Mouse (Mus musculus) CH12.LX (cell line): Measurements from ENCODE around the gene Tmcc1. TPM values are rescaled to one million over a fixed set of nuclear protein-coding genes. Genes with fewer than 3 reads are reported as not detected.

Experiments used
- DNase-seq: peaks from one replicate; pipeline ENCODE4 v3.0.0-alpha.2; 2013; ENCODE audit errors: extremely low read depth
- H3K27ac ChIP-seq: 2 replicates; pipeline ENCODE4 v1.5.1; 2012; ENCODE audit warnings: low read depth, mild to moderate bottlenecking, control low read depth, moderate library complexity; ENCODE audit not compliant: insufficient read depth
- H3K27me3 ChIP-seq: replicated peaks from 2 replicates; pipeline ENCODE3; 2012; ENCODE audit warnings: inconsistent platforms
- H3K36me3 ChIP-seq, 2 experiments: replicated peaks in 1 of 2; 2 replicates each; pipeline versions ENCODE3 to v1.6.1; 2012; ENCODE audit warnings: inconsistent platforms in 1 of 2, low read length in 1 of 2, mild to moderate bottlenecking in 1 of 2, mixed read lengths in 1 of 2, moderate library complexity in 1 of 2; ENCODE audit not compliant: control insufficient read depth in 1 of 2, insufficient read depth in 1 of 2
- H3K4me1 ChIP-seq, 2 experiments: 2 replicates each; pipeline ENCODE4 v1.6.1; 2012; ENCODE audit warnings: inconsistent platforms in 1 of 2, moderate library complexity in 1 of 2; ENCODE audit not compliant: insufficient read depth in 2 of 2, control insufficient read depth in 1 of 2
- H3K4me2 ChIP-seq: 2 replicates; pipeline ENCODE4 v1.6.1; 2012; ENCODE audit warnings: low read depth, mild to moderate bottlenecking, control low read depth; ENCODE audit not compliant: poor library complexity, insufficient read depth, severe bottlenecking
- H3K4me3 ChIP-seq, 3 experiments: fragments of 150-350 bp in 1 of 3; sonication (generic) in 1 of 3; replicated peaks in 1 of 3; 2 replicates each; pipeline versions ENCODE3 to v1.5.1; 2011 to 2012; ENCODE audit warnings: low read depth in 2 of 3, low read length in 2 of 3, mild to moderate bottlenecking in 2 of 3, moderate library complexity in 2 of 3, control low read depth in 1 of 3, improper control_type of control experiment in 1 of 3, inconsistent platforms in 1 of 3, mixed read lengths in 1 of 3; ENCODE audit not compliant: poor library complexity in 1 of 3
- H3K79me2 ChIP-seq: replicated peaks from 2 replicates; pipeline ENCODE4 v1.6.1; 2012; ENCODE audit warnings: mild to moderate bottlenecking, moderate library complexity; ENCODE audit not compliant: control insufficient read depth, poor library complexity, insufficient read depth, severe bottlenecking; ENCODE audit errors: extremely low read depth
- H3K9ac ChIP-seq: 2 replicates; pipeline ENCODE4 v1.6.1; 2012; ENCODE audit warnings: low read depth, mild to moderate bottlenecking, control low read depth, moderate library complexity; ENCODE audit not compliant: insufficient read depth
- H3K9me3 ChIP-seq: replicated peaks from 2 replicates; pipeline ENCODE3; 2012; ENCODE audit warnings: low read length, inconsistent platforms, mixed read lengths
- CTCF ChIP-seq, 2 experiments: IDR thresholded peaks in 1 of 2; conservative IDR thresholded peaks in 1 of 2; 2 replicates each; pipeline ENCODE4 v1.5.1; 2011 to 2012; ENCODE audit warnings: low read depth in 2 of 2, low read length in 2 of 2, improper control_type of control experiment in 1 of 2, inconsistent platforms in 1 of 2, mild to moderate bottlenecking in 1 of 2, moderate library complexity in 1 of 2
- ELF1 ChIP-seq: IDR thresholded peaks from 2 replicates; pipeline ENCODE4 v1.6.1; 2014; ENCODE audit warnings: low read depth, mild to moderate bottlenecking, inconsistent platforms, low read length, improper control_type of control experiment
- ETS1 ChIP-seq: conservative IDR thresholded peaks from 2 replicates; pipeline ENCODE4 v1.6.1; 2012; ENCODE audit warnings: low read depth, mild to moderate bottlenecking, inconsistent platforms, low read length, improper control_type of control experiment, moderate library complexity
- HCFC1 ChIP-seq: IDR thresholded peaks from 2 replicates; pipeline ENCODE4 v1.6.1; 2012; ENCODE audit warnings: low read depth, mild to moderate bottlenecking, inconsistent platforms, low read length, improper control_type of control experiment
- IRF4 ChIP-seq: IDR thresholded peaks from 2 replicates; pipeline ENCODE4 v1.6.1; 2014; ENCODE audit warnings: low read depth, mild to moderate bottlenecking, inconsistent platforms, low read length, improper control_type of control experiment
- JUND ChIP-seq: conservative IDR thresholded peaks from 2 replicates; pipeline ENCODE4 v1.6.1; 2011; ENCODE audit warnings: low read depth, low read length, improper control_type of control experiment
- MAFK ChIP-seq: IDR thresholded peaks from 2 replicates; pipeline ENCODE4 v1.6.1; 2011; ENCODE audit warnings: low read length, improper control_type of control experiment; ENCODE audit not compliant: insufficient replicate concordance
- MAX ChIP-seq: IDR thresholded peaks from 2 replicates; pipeline ENCODE4 v1.6.1; 2011; ENCODE audit warnings: low read length, improper control_type of control experiment
- MAZ ChIP-seq: IDR thresholded peaks from 2 replicates; pipeline ENCODE4 v1.6.1; 2012; ENCODE audit warnings: low read depth, mild to moderate bottlenecking, inconsistent platforms, low read length, improper control_type of control experiment, moderate library complexity
- MXI1 ChIP-seq: IDR thresholded peaks from 2 replicates; pipeline ENCODE4 v1.6.1; 2011; ENCODE audit warnings: mild to moderate bottlenecking, low read depth, low read length, improper control_type of control experiment
- MYC ChIP-seq: IDR thresholded peaks from 2 replicates; pipeline ENCODE4 v1.6.1; 2011; ENCODE audit warnings: low read depth, mild to moderate bottlenecking, improper control_type of control experiment, low read length
- NELFE ChIP-seq: IDR thresholded peaks from 2 replicates; pipeline ENCODE4 v1.6.1; 2011; ENCODE audit warnings: low read depth, low read length, improper control_type of control experiment
- NRF1 ChIP-seq: IDR thresholded peaks from 2 replicates; pipeline ENCODE4 v1.6.1; 2014; ENCODE audit warnings: low read depth, mild to moderate bottlenecking, inconsistent platforms, low read length, improper control_type of control experiment, moderate library complexity
- PAX5 ChIP-seq: IDR thresholded peaks from 2 replicates; pipeline ENCODE4 v1.6.1; 2012; ENCODE audit warnings: low read length, inconsistent platforms, mixed read lengths
- POLR2A ChIP-seq: IDR thresholded peaks from 2 replicates; pipeline ENCODE4 v1.6.1; 2011; ENCODE audit warnings: low read depth, mild to moderate bottlenecking, improper control_type of control experiment, low read length
- RAD21 ChIP-seq: IDR thresholded peaks from 2 replicates; pipeline ENCODE4 v1.6.1; 2011; ENCODE audit warnings: low read depth, mild to moderate bottlenecking, low read length, improper control_type of control experiment, moderate library complexity
- RCOR1 ChIP-seq: conservative IDR thresholded peaks from 2 replicates; pipeline ENCODE4 v1.6.1; 2012; ENCODE audit warnings: low read depth, mild to moderate bottlenecking, inconsistent platforms, low read length, improper control_type of control experiment
- SIN3A ChIP-seq: IDR thresholded peaks from 2 replicates; pipeline ENCODE4 v1.6.1; 2012; ENCODE audit warnings: low read length, improper control_type of control experiment, inconsistent platforms
- UBTF ChIP-seq: IDR thresholded peaks from 2 replicates; pipeline ENCODE4 v1.6.1; 2012; ENCODE audit warnings: low read depth, mild to moderate bottlenecking, inconsistent platforms, low read length, improper control_type of control experiment, moderate library complexity
- USF1 ChIP-seq: IDR thresholded peaks from 2 replicates; pipeline ENCODE4 v1.6.1; 2014; ENCODE audit warnings: low read depth, mild to moderate bottlenecking, inconsistent platforms, low read length, improper control_type of control experiment
- ZC3H11A ChIP-seq: IDR thresholded peaks from 2 replicates; pipeline ENCODE4 v1.6.1; 2012; ENCODE audit warnings: low read depth, mild to moderate bottlenecking, inconsistent platforms, low read length, improper control_type of control experiment
- ZKSCAN1 ChIP-seq: IDR thresholded peaks from 2 replicates; pipeline ENCODE4 v1.6.1; 2012; ENCODE audit warnings: low read depth, inconsistent platforms, low read length, improper control_type of control experiment, borderline replicate concordance
- ZMIZ1 ChIP-seq: IDR thresholded peaks from 2 replicates; pipeline ENCODE4 v1.6.1; 2012; ENCODE audit warnings: low read depth, mild to moderate bottlenecking, inconsistent platforms, low read length, improper control_type of control experiment
- dilution Hi-C: fragments of 300-500 bp; cut with MboI; formaldehyde crosslinking; loops from 2 replicates; pipeline ENCODE4 v1.14.3; 2020; ENCODE audit warnings: low sequenced_read_pairs; ENCODE audit not compliant: extremely low pct_unique_long_range_greater_than_20kb, extremely low pct_ligation_motif_present
- in situ Hi-C: fragments of 300-500 bp; cut with MboI; formaldehyde crosslinking; loops from 3 replicates; pipeline ENCODE4 v1.14.3; 2019; ENCODE audit warnings: low sequenced_read_pairs, low pct_ligation_motif_present, low pct_unique_long_range_greater_than_20kb, mixed read lengths
- polyA plus RNA-seq: library from polyadenylated mRNA; unstranded; fragments of >175 nt; gene quantifications from 2 replicates; pipeline ENCODE4 v1.2.1, GENCODE M21; 2012; ENCODE audit warnings: low read depth; ENCODE audit not compliant: insufficient read length
- total RNA-seq, 2 experiments: library from RNA; depleted of rRNA; stranded (reverse); fragments of 300-350 nt in 1 of 2; fragments of >200 nt in 1 of 2; gene quantifications; 2 replicates each; pipeline ENCODE4 v1.2.3; 2012 to 2014

The Tmcc1 gene
- total and polyA plus RNA-seq, 3 experiments, result 3.6 to 60.8 (median 3.7) TPM

DNA sequence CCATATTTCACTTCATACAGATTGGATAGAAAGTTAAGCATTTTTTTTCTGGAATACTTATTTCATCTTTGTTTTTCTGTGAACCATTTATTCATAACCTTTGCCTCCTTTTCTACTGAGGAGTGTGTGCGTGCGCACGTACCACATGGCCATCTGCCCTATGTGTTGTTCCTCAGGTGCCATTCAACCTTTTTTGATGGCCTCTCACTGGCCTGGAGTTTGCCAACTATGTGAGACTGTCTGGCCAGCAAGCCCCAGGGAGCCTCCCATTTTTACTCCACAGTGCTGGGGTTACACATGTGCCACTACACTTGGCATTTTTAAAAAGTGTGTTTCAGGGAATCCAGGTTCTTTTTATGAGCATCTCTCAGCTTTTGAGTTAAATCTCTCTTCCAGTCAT lies 177.4 kb downstream of the Tmcc1 start:
- TF ChIP-seq ELF1, result no peak
- no peak for TF ChIP-seq MAX
- no peak for TF ChIP-seq NRF1
- TF ChIP-seq HCFC1, result no peak
- no peak for TF ChIP-seq ZKSCAN1
- no peak for TF ChIP-seq ETS1
- no peak for TF ChIP-seq ZC3H11A
- TF ChIP-seq MXI1, result no peak
- TF ChIP-seq POLR2A, result no peak
- TF ChIP-seq ZMIZ1, result no peak
- TF ChIP-seq IRF4, result no peak
- TF ChIP-seq JUND, result no peak
- TF ChIP-seq RAD21, result no peak
- TF ChIP-seq MAZ, result no peak
- TF ChIP-seq NELFE, result no peak
- no peak for TF ChIP-seq RCOR1
- no peak for TF ChIP-seq CTCF (conservative IDR thresholded peaks at IDR 0.05 in 1 of 2, IDR thresholded peaks at IDR 0.05 in 1 of 2; ENCODE audit: low read depth in 2 of 2, low read length in 2 of 2)
- no peak for TF ChIP-seq PAX5
- TF ChIP-seq USF1, result no peak
- Histone ChIP-seq H3K9me3 (no peaks in the 10 kb centered on the region), H3K4me2 (no peak overlapping the region), H3K36me3 (peaks cover 0 to 7% of the 10 kb centered on the region in 2 experiments), H3K4me3 (no peak overlapping the region), H3K27me3 (no peaks in the 10 kb centered on the region), H3K4me1 (peaks cover 0 to 22% of the 10 kb centered on the region in 2 experiments; a peak in 1 of 4 replicates), H3K27ac (no peak overlapping the region), H3K9ac (no peak overlapping the region), H3K79me2 (no peaks in the 10 kb centered on the region)
- in situ Hi-C loops (loop anchor here (25.0 kb wide), 2 partner anchors 396 to 596 kb away; no protein-coding TSS in a partner anchor), dilution Hi-C loops (no loop called here)
- DNase-seq, result no peak

- H3K4me3 ChIP-seq, result no peak overlapping the region
- no peak overlapping the region for H3K4me2 ChIP-seq
- dilution Hi-C loops (no loop called here), in situ Hi-C loops (loop anchor here (25.0 kb wide), 2 partner anchors 398 to 598 kb away; no protein-coding TSS in a partner anchor)
- no peak for DNase-seq
- no peaks in the 10 kb centered on the region for H3K36me3 ChIP-seq
- TF ChIP-seq SIN3A (no peak), MAFK (no peak), UBTF (no peak), MYC (no peak)
- no peak overlapping the region for H3K27ac ChIP-seq
- H3K4me1 ChIP-seq, result peaks cover 0 to 22% of the 10 kb centered on the region in 2 experiments; a peak in 1 of 4 replicates
- no peaks in the 10 kb centered on the region for H3K27me3 ChIP-seq
- H3K9ac ChIP-seq, result no peak overlapping the region
- no peaks in the 10 kb centered on the region for H3K9me3 ChIP-seq
- no peaks in the 10 kb centered on the region for H3K79me2 ChIP-seq
Measured at GRCm38 (mm10) chr6:116014111-116014510, 179.2 kb downstream of the Tmcc1 start.
